Mouse (Mus musculus): ENCODE results near the gene Ift81. TPM values are rescaled to one million over a fixed set of nuclear protein-coding genes. Genes with fewer than 3 reads are reported as not detected.

The Ift81 gene
- polyA plus RNA-seq, 1 experiment from 2014 or later: 48.3 TPM

- DNase-seq (ENCODE audit: low read depth, low spot score): no peak
- ChIA-PET CTCF (interaction anchor here (0.8 to 1.8 kb wide), 6 partner anchors 8 to 219 kb away, joined by 3 to 5 read pairs (median 4); no protein-coding TSS in a partner anchor), POLR2A (interaction anchor here (0.6 kb wide), 1 partner anchor 198 kb away, joined by 3 read pairs; no protein-coding TSS in a partner anchor)
- no peak for ATAC-seq
- in situ Hi-C loops (cut with MboI; ENCODE audit: low pct_unique_long_range_greater_than_20kb): loop anchor here (5.0 to 10.0 kb wide), 2 partner anchors 182 to 225 kb away; no protein-coding TSS in a partner anchor
- no peaks in the 10 kb centered on the region for H3K27me3 ChIP-seq
- peak; percentile 97 for TF ChIP-seq CTCF (IDR thresholded peaks at IDR 0.05)
Measured at GRCm38 (mm10) chr5:122627243-122627642, 12.9 kb upstream of the Ift81 start.

- ChIA-PET CTCF (no interaction called here), POLR2A (no interaction called here)
- DNase-seq (ENCODE audit: low read depth, low spot score) (no peak), ATAC-seq (no peak)
- in situ Hi-C loops (cut with MboI; ENCODE audit: low pct_unique_long_range_greater_than_20kb): loop anchor here (5.0 to 10.0 kb wide), 2 partner anchors 181 to 223 kb away; no protein-coding TSS in a partner anchor
- TF ChIP-seq CTCF (IDR thresholded peaks at IDR 0.05): no peak
- no peaks in the 10 kb centered on the region for H3K27me3 ChIP-seq
Measured at GRCm38 (mm10) chr5:122625565-122626252, 11.4 kb upstream of the Ift81 start.

- no peaks in the 10 kb centered on the region for H3K27me3 ChIP-seq
- POLR2A ChIA-PET: no interaction called here
- CTCF ChIA-PET: no interaction called here
- DNase-seq (ENCODE audit: low read depth, low spot score) (no peak), ATAC-seq (no peak)
- in situ Hi-C loops (cut with MboI; ENCODE audit: low pct_unique_long_range_greater_than_20kb): loop anchor here (5.0 to 10.0 kb wide), 2 partner anchors 180 to 223 kb away; no protein-coding TSS in a partner anchor
- no peak for TF ChIP-seq CTCF (IDR thresholded peaks at IDR 0.05)
Measured at GRCm38 (mm10) chr5:122624952-122625479, 10.7 kb upstream of the Ift81 start.

GRCm38 (mm10) chr5:122623861-122624260 is 9.5 kb upstream of the Ift81 start:
- DNase-seq (ENCODE audit: low read depth, low spot score): no peak
- ATAC-seq: no peak
- no peaks in the 10 kb centered on the region for H3K27me3 ChIP-seq
- ChIA-PET POLR2A (interaction anchor here (0.6 kb wide), 1 partner anchor 75 kb away, joined by 3 read pairs; no protein-coding TSS in a partner anchor), CTCF (interaction anchor here (0.6 to 1.5 kb wide), 2 partner anchors 77 to 198 kb away, joined by 3 to 6 read pairs; no protein-coding TSS in a partner anchor)
- in situ Hi-C loops (cut with MboI; ENCODE audit: low pct_unique_long_range_greater_than_20kb): loop anchor here (10.0 kb wide), 1 partner anchor 179 kb away; no protein-coding TSS in a partner anchor
- no peak for TF ChIP-seq CTCF (IDR thresholded peaks at IDR 0.05)

GRCm38 (mm10) chr5:122622526-122622925 is 8.2 kb upstream of the Ift81 start:
- in situ Hi-C loops (cut with MboI; ENCODE audit: low pct_unique_long_range_greater_than_20kb): loop anchor here (10.0 kb wide), 1 partner anchor 178 kb away; no protein-coding TSS in a partner anchor
- no peaks in the 10 kb centered on the region for H3K27me3 ChIP-seq
- ChIA-PET CTCF (interaction anchor here (1.4 to 1.5 kb wide), 2 partner anchors 75 to 218 kb away, joined by 4 read pairs; no protein-coding TSS in a partner anchor), POLR2A (no interaction called here)
- DNase-seq (ENCODE audit: low read depth, low spot score) (no peak), ATAC-seq (no peak)
- no peak for TF ChIP-seq CTCF (IDR thresholded peaks at IDR 0.05)

- ATAC-seq (peak; percentile 35), DNase-seq (ENCODE audit: low read depth, low spot score) (no peak)
- in situ Hi-C loops (cut with MboI; ENCODE audit: low pct_unique_long_range_greater_than_20kb): loop anchor here (10.0 kb wide), 1 partner anchor 177 kb away; no protein-coding TSS in a partner anchor
- H3K27me3 ChIP-seq: no peaks in the 10 kb centered on the region
- no peak for TF ChIP-seq CTCF (IDR thresholded peaks at IDR 0.05)
- ChIA-PET POLR2A (interaction anchor here (0.5 to 0.6 kb wide), 3 partner anchors 31 to 938 kb away, joined by 3 to 5 read pairs (median 3); no protein-coding TSS in a partner anchor), CTCF (interaction anchor here (1.4 to 1.5 kb wide), 2 partner anchors 74 to 217 kb away, joined by 4 read pairs; no protein-coding TSS in a partner anchor)
Measured at GRCm38 (mm10) chr5:122621376-122621886, 7.1 kb upstream of the Ift81 start.

- no peaks in the 10 kb centered on the region for H3K27me3 ChIP-seq
- POLR2A ChIA-PET: no interaction called here
- in situ Hi-C loops (cut with MboI; ENCODE audit: low pct_unique_long_range_greater_than_20kb): loop anchor here (10.0 kb wide), 1 partner anchor 175 kb away; no protein-coding TSS in a partner anchor
- DNase-seq (ENCODE audit: low read depth, low spot score) (no peak), ATAC-seq (no peak)
- CTCF ChIA-PET: interaction anchor here (1.0 to 2.1 kb wide), 3 partner anchors 8 to 73 kb away, joined by 3 to 5 read pairs (median 4); no protein-coding TSS in a partner anchor
- TF ChIP-seq CTCF (IDR thresholded peaks at IDR 0.05): no peak
Measured at GRCm38 (mm10) chr5:122619686-122620296, 5.5 kb upstream of the Ift81 start.

GRCm38 (mm10) chr5:122617718-122618117 is 3.4 kb upstream of the Ift81 start:
- in situ Hi-C loops (cut with MboI; ENCODE audit: low pct_unique_long_range_greater_than_20kb): no loop called here
- POLR2A ChIA-PET: no interaction called here
- CTCF ChIA-PET: interaction anchor here (2.1 kb wide), 1 partner anchor 10 kb away, joined by 5 read pairs; no protein-coding TSS in a partner anchor
- no peak for ATAC-seq
- no peak for DNase-seq (ENCODE audit: low read depth, low spot score)
- no peaks in the 10 kb centered on the region for H3K27me3 ChIP-seq
- TF ChIP-seq CTCF (IDR thresholded peaks at IDR 0.05): no peak

GRCm38 (mm10) chr5:122611651-122612050 is 2.7 kb downstream of the Ift81 start:
- ATAC-seq (no peak), DNase-seq (ENCODE audit: low read depth, low spot score) (no peak)
- TF ChIP-seq CTCF (IDR thresholded peaks at IDR 0.05): no peak
- in situ Hi-C loops (cut with MboI; ENCODE audit: low pct_unique_long_range_greater_than_20kb): no loop called here
- POLR2A ChIA-PET: interaction anchor here (0.6 kb wide), 1 partner anchor 199 kb away, joined by 3 read pairs; no protein-coding TSS in a partner anchor
- CTCF ChIA-PET: interaction anchor here (1.0 to 1.3 kb wide), 3 partner anchors 15 to 64 kb away, joined by 3 to 4 read pairs (median 4); no protein-coding TSS in a partner anchor
- H3K27me3 ChIP-seq: no peaks in the 10 kb centered on the region

GRCm38 (mm10) chr5:122604894-122605293 is 9.4 kb downstream of the Ift81 start:
- ATAC-seq (no peak), DNase-seq (ENCODE audit: low read depth, low spot score) (no peak)
- ChIA-PET CTCF (no interaction called here), POLR2A (no interaction called here)
- in situ Hi-C loops (cut with MboI; ENCODE audit: low pct_unique_long_range_greater_than_20kb): no loop called here
- H3K27me3 ChIP-seq: no peaks in the 10 kb centered on the region
- TF ChIP-seq CTCF (IDR thresholded peaks at IDR 0.05): no peak

Measured in Patski (cell line).